25 mouse cellular contexts compared by ENCODE assay signal in genomic region chr8:80399594-80400207, GRCm38 (mm10).
DNase-seq lines count a peak whose midpoint lies in the region; ATAC-seq lines count a peak whose summit lies in the region.
"Had no signal": no experiment of that assay in that cellular context is flagged by ENCODE, and none has a peak within 500 bp of the region (broad histone marks: within the 10 kb centered on the region; RNA-seq: fewer than 3 reads in every experiment).

No protein-coding gene starts in this region.

- peak; percentile 85; the same call in 1 of the 2 replicates for ATAC-seq in lung, embryonic 15.5 days (ENCODE audit: borderline replicate concordance, extremely low read depth, low FRiP score, low TSS enrichment)
- ATAC-seq: CD4-positive, CD25-positive, alpha-beta regulatory T cell, adult 4 months; forebrain, embryonic 14.5 days; forebrain, postnatal 0 days had no signal

- no peaks in the 10 kb centered on the region for H3K36me3 ChIP-seq in lung, embryonic 15.5 days
- H3K36me3 ChIP-seq: embryonic facial prominence, embryonic 12.5 days; embryonic facial prominence, embryonic 15.5 days; heart, embryonic 12.5 days; heart, embryonic 15.5 days had no signal

- H3K4me3 ChIP-seq in lung, embryonic 15.5 days, result no peak overlapping the region
- H3K4me3 ChIP-seq: embryonic facial prominence, embryonic 12.5 days; embryonic facial prominence, embryonic 15.5 days; heart, embryonic 12.5 days; heart, embryonic 15.5 days had no signal

- no peaks in the 10 kb centered on the region for H3K27me3 ChIP-seq in lung, embryonic 15.5 days
- H3K27me3 ChIP-seq: embryonic facial prominence, embryonic 12.5 days; embryonic facial prominence, embryonic 15.5 days; heart, embryonic 12.5 days; heart, embryonic 15.5 days had no signal

- peak; percentile 3 for DNase-seq in kidney, postnatal 14 days
- DNase-seq in kidney, postnatal 4 days, result no peak
- no peak for DNase-seq in lung, postnatal 25 days (ENCODE audit: low spot score)
- DNase-seq in ovary, postnatal 14 days (ENCODE audit: low spot score), result peak; percentile 3
- no peak for DNase-seq in ovary, postnatal 10 days (ENCODE audit: low spot score)
- no peak for DNase-seq in heart, postnatal 25 days (ENCODE audit: low spot score)
- DNase-seq: adrenal gland, adult 2 months; adrenal gland, postnatal 14 days; cerebellum, adult 11 months; cerebellum, adult 2 months; cerebellum, adult 9-11 months; cerebellum, postnatal 25 days; forebrain, postnatal 0 days; gastrocnemius, postnatal 25 days; heart, adult 18-20 months; heart, postnatal 10 days; heart, postnatal 4 days had no signal

- H3K9ac ChIP-seq in lung, embryonic 15.5 days, result no peak overlapping the region
- H3K9ac ChIP-seq: embryonic facial prominence, embryonic 12.5 days; embryonic facial prominence, embryonic 15.5 days; forebrain, postnatal 0 days; heart, embryonic 12.5 days; heart, embryonic 15.5 days; hindbrain, embryonic 14.5 days had no signal

- no peaks in the 10 kb centered on the region for H3K9me3 ChIP-seq in lung, embryonic 15.5 days
- H3K9me3 ChIP-seq: embryonic facial prominence, embryonic 12.5 days; embryonic facial prominence, embryonic 15.5 days; heart, embryonic 12.5 days; heart, embryonic 15.5 days had no signal

- 32% methylated on average over 2 of the region's 2 CpGs for WGBS in lung, embryonic 15.5 days

- intact Hi-C loops in heart, postnatal 25 days (cut with DNase I), result no loop called here

- H3K4me1 ChIP-seq in lung, embryonic 15.5 days, result 0 out of 2 replicates have a peak, but pooled peaks cover 3% of the 10 kb centered on the region
- H3K4me1 ChIP-seq: embryonic facial prominence, embryonic 12.5 days; embryonic facial prominence, embryonic 15.5 days; heart, embryonic 12.5 days; heart, embryonic 15.5 days had no signal

- H3K27ac ChIP-seq in lung, embryonic 15.5 days, result peak overlapping the region; percentile 31; the same call in 1 of the 2 replicates
- H3K27ac ChIP-seq: embryonic facial prominence, embryonic 12.5 days; embryonic facial prominence, embryonic 15.5 days; heart, embryonic 15.5 days; hindbrain, embryonic 14.5 days had no signal

- H3K4me2 ChIP-seq in lung, embryonic 15.5 days, result no peak overlapping the region
- H3K4me2 ChIP-seq: embryonic facial prominence, embryonic 12.5 days; embryonic facial prominence, embryonic 15.5 days; heart, embryonic 12.5 days; heart, embryonic 15.5 days; hindbrain, embryonic 14.5 days had no signal

Comparison
In these comparisons a context has a peak if more than half of its experiments do, and no peak if none do; other contexts are left out.
1. DNase-seq: peak in kidney, postnatal 14 days (single experiment) and ovary, postnatal 14 days (single experiment); none in kidney, postnatal 4 days (0 of 2), lung, postnatal 25 days (single experiment), ovary, postnatal 10 days (single experiment) and heart, postnatal 25 days (single experiment).